Mouse (Mus musculus) heart, embryonic 10.5 days (tissue): ENCODE results near the gene Rfx8. TPM values are rescaled to one million over a fixed set of nuclear protein-coding genes. Genes with fewer than 3 reads are reported as not detected.
A peak's percentile ranks its signal among the peaks of the same experiment; 100 is the strongest.

Experiments
- DNase-seq: peaks from one replicate; pipeline ENCODE4 v3.0.0-alpha.2; 2017; ENCODE audit warnings: low spot score
- H3K27ac ChIP-seq: fragments of 300-500 bp; sonication (generic); 2 replicates; pipeline ENCODE4 v1.5.1; 2016; ENCODE audit warnings: mild to moderate bottlenecking
- H3K27me3 ChIP-seq: fragments of 300-500 bp; sonication (generic); 2 replicates; pipeline ENCODE4 v1.6.1; 2016; ENCODE audit warnings: mild to moderate bottlenecking; ENCODE audit not compliant: poor library complexity, insufficient read depth, severe bottlenecking
- H3K36me3 ChIP-seq: fragments of 300-500 bp; sonication (generic); 2 replicates; pipeline ENCODE4 v1.6.1; 2016; ENCODE audit warnings: mild to moderate bottlenecking, moderate library complexity
- H3K4me1 ChIP-seq: fragments of 300-500 bp; sonication (generic); 2 replicates; pipeline ENCODE4 v1.6.1; 2016; ENCODE audit warnings: mild to moderate bottlenecking
- H3K4me3 ChIP-seq: fragments of 300-500 bp; sonication (generic); 2 replicates; pipeline ENCODE4 v1.5.1; 2016; ENCODE audit warnings: mild to moderate bottlenecking, moderate library complexity
- H3K9me3 ChIP-seq: fragments of 300-500 bp; sonication (generic); 2 replicates; pipeline ENCODE4 v1.6.1; 2016; ENCODE audit warnings: mild to moderate bottlenecking, moderate library complexity
- WGBS: fragments of 180-500 bp; shearing (Covaris S2); methylation state at CpG from one replicate; pipeline ENCODE4 v1.1.7; 2016; 5-methylcytosine and 5-hydroxymethylcytosine counted together
- polyA plus RNA-seq: library from polyadenylated mRNA; unstranded; fragments of >200 nt; fragmentation: Nextera tagmentation; extraction: Ambion mirVana; gene quantifications from 2 replicates; pipeline ENCODE4 v1.2.1, GENCODE M21; 2016

The Rfx8 gene
- polyA plus RNA-seq, 1 experiment from 2014 or later = 0.73 TPM

DNA sequence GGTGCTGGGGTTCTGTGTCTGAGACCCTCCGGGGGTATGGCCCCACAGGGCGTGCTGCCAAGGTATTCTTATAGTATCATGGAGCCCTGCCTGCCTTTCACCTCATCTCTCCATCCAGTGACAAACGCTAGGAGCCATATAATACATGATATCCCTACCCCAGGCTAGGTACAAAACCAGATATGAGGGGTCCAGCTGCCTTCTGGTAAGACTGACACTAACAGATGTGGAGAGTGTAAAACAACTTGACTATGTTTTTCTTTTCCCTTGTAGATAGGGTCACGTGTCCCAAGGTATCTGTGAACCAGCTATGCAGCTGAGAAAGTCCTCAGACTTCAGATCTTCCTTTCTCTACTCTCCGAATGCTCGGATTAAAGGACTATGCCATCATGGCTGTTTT is 30.7 kb upstream of the Rfx8 start:
- Histone ChIP-seq H3K27ac (no peak overlapping the region), H3K27me3 (no peaks in the 10 kb centered on the region), H3K4me3 (no peak overlapping the region), H3K4me1 (peaks cover 45% of the 10 kb centered on the region), H3K9me3 (no peaks in the 10 kb centered on the region), H3K36me3 (no peaks in the 10 kb centered on the region)
- 69% methylated on average over 6 of the region's 6 CpGs for WGBS
- DNase-seq = no peak

DNA sequence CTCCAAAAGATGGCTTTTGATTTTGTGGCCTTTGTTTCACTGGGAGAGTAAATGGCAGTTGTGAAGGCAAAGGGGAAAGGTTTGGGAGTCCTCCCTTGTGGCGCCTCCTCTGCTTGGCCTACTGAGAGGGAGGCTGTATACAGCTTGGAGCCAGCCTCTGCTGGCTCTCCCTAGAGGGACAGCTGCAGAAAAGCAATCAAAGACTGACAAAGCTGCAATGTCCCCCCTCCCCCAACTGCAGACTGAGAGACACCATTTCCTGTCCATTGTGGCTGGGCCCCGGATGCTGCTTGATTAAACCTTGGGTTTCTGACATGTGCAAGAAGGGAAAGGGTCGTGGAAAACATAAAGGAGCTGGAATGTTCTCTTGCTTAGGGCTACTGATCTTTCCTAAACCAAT is 28.9 kb upstream of the Rfx8 start:
- Histone ChIP-seq H3K4me3 (no peak overlapping the region), H3K4me1 (peaks cover 47% of the 10 kb centered on the region), H3K27me3 (no peaks in the 10 kb centered on the region), H3K36me3 (no peaks in the 10 kb centered on the region), H3K9me3 (no peaks in the 10 kb centered on the region), H3K27ac (peak overlapping the region; percentile 77)
- DNase-seq = no peak
- WGBS = 13% methylated on average over 3 of the region's 3 CpGs

DNA sequence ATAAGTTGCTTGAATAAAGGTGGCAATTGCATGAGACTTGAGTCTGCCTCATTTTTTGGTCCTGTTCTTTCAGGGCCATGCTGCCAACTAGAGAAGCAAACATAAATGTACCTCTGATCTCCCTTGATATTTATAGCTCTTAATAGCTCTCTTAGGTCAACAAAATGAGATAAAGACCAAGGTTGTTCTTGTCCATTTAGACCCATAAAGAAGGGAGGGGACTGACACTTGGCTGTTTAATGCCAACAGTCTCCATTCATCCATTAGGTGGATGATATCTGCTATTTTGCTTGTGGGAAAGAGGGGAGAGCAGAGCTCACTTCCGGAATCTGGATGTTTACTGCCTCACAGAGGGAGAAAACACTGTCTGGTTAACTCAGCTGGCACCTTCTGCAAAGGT is 28.4 kb upstream of the Rfx8 start:
- H3K4me1 ChIP-seq = peaks cover 43% of the 10 kb centered on the region
- DNase-seq = no peak
- H3K36me3 ChIP-seq = no peaks in the 10 kb centered on the region
- no peaks in the 10 kb centered on the region for H3K27me3 ChIP-seq
- H3K4me3 ChIP-seq = no peak overlapping the region
- no peaks in the 10 kb centered on the region for H3K9me3 ChIP-seq
- peak overlapping the region; percentile 77 for H3K27ac ChIP-seq
- 29% methylated on average over 1 of the region's 1 CpGs for WGBS

DNA sequence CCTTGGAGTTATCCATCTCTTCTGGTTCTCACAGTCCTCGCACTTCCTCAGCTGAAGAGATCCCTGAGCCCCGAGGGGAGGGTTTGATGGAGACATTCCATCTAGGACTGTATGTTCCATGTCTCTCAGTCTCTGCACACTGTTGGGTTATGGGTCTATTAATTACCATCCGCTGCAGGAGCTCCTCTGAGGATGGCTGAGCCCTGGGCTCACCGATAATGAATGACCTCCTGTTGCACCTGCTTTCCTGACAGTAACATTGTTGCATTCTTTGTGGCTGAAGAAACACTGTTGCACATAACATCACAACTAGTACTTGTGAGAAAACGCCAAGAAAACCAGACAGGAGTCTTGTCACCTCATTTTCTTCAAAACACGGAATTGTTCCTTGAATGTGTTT is 27.9 kb upstream of the Rfx8 start:
- no peak for DNase-seq
- 82% methylated on average over 6 of the region's 6 CpGs for WGBS
- Histone ChIP-seq H3K27ac (no peak overlapping the region), H3K27me3 (no peaks in the 10 kb centered on the region), H3K4me1 (peaks cover 39% of the 10 kb centered on the region), H3K4me3 (no peak overlapping the region), H3K36me3 (no peaks in the 10 kb centered on the region), H3K9me3 (no peaks in the 10 kb centered on the region)

DNA sequence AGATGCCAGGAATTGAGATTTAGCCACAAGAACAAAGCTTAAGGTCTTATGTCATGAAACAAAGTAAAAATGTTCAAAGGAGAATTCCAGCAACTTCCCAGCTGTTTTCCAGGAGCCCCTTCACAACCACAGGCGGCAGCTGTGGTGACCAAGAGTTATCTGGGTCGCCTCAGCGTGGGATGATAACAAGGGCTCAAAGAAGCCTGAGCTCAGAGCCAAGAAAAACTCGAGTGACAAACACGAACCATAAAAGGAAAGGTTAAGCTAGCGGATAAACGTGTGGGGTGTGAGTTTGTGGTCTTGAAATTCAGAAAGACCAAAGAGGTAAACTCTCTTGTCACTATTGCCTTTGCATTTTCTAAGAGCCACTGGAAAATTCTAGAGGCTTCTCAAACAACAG is 25.7 kb upstream of the Rfx8 start:
- no peak for DNase-seq
- Histone ChIP-seq H3K27me3 (no peaks in the 10 kb centered on the region), H3K36me3 (no peaks in the 10 kb centered on the region), H3K27ac (peak overlapping the region; percentile 77), H3K9me3 (no peaks in the 10 kb centered on the region), H3K4me1 (peaks cover 38% of the 10 kb centered on the region), H3K4me3 (no peak overlapping the region)
- 7% methylated on average over 7 of the region's 7 CpGs for WGBS

DNA sequence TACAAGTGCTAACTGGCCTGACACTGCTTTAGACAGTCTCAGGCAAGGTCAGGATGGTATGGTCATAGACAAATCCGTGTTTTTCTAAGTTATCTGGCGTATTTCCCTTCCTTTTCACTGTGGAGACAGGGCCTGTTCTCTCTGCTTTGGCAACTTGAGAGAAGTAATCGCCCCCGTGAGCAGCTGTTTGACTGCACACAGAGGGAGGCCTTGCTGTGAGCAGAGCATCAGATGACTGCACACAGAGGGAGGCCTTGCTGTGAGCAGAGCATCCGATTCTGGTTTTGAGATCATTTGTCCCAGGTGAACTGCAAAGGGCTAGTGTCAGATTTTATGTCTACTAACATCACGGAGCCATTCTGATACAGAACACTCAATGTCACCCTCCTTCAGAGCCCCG is 20.2 kb upstream of the Rfx8 start:
- H3K36me3 ChIP-seq = no peaks in the 10 kb centered on the region
- 39% methylated on average over 7 of the region's 7 CpGs for WGBS
- no peak overlapping the region for H3K4me3 ChIP-seq
- H3K27ac ChIP-seq = peak overlapping the region; percentile 71
- peaks cover 24% of the 10 kb centered on the region for H3K4me1 ChIP-seq
- no peak for DNase-seq
- H3K27me3 ChIP-seq = no peaks in the 10 kb centered on the region
- no peaks in the 10 kb centered on the region for H3K9me3 ChIP-seq

DNA sequence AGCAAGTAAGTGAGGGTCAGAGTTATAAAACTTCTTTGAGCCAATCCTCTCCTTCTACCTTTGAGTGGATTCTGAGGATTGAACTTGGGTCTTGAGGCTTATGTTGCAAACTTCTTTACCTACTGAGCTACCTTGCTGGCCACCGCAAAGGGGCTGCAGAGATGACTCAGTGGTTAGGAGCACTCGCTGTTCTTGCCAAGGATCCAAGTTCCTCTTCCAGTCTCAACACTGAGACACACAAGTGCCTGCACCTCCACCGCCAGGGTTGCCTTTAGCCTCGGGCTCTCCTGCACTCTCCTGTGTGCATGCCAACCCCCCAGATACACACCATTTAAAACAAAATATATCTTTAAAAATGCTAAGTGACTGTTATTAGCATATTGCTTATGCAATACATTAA is 19.2 kb upstream of the Rfx8 start:
- Histone ChIP-seq H3K36me3 (no peaks in the 10 kb centered on the region), H3K27me3 (no peaks in the 10 kb centered on the region), H3K9me3 (no peaks in the 10 kb centered on the region), H3K4me1 (peaks cover 32% of the 10 kb centered on the region), H3K27ac (peak overlapping the region; percentile 53; the same call in 1 of the 2 replicates), H3K4me3 (no peak overlapping the region)
- no peak for DNase-seq
- WGBS = 68% methylated on average over 4 of the region's 4 CpGs

DNA sequence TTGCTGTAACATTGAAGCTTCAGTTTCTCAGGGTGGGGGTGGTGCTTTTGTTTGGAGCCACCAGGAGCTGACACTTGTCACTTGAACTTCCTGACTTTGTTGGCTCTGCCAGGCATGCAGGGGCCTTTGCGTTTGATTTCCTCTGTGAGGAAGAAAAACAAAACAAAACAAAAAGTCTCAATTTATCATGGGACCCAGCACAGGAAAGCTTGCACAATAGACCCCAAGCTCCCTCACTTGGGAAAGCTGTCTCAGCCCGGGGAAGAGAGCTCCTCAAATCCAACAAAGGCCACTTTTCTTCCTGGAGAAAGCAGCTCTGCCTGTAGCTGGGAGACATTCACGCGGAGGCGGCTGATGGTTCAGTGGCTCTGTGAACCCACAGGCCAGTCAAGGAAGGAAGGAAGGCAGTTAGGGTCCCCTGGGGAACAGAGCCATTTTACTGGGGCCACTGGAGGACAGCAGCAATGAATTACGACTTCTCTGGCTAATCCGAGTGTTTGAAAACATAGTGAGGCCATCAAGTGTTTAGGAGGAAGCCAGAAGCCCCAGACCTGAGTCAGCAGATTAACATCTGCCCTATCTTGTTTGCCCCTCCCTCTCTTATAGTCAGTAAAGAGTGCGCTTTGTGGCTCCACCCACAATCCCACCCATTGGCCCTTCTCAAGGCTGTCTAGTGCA is 15.3 kb upstream of the Rfx8 start:
- Histone ChIP-seq H3K4me3 (0 out of 2 replicates have a peak overlapping the region, but pooled peaks have one; percentile 5), H3K27me3 (no peaks in the 10 kb centered on the region), H3K36me3 (no peaks in the 10 kb centered on the region), H3K27ac (peak overlapping the region; percentile 89), H3K9me3 (no peaks in the 10 kb centered on the region), H3K4me1 (peaks cover 42% of the 10 kb centered on the region)
- DNase-seq = no peak
- 29% methylated on average over 8 of the region's 8 CpGs for WGBS

DNA sequence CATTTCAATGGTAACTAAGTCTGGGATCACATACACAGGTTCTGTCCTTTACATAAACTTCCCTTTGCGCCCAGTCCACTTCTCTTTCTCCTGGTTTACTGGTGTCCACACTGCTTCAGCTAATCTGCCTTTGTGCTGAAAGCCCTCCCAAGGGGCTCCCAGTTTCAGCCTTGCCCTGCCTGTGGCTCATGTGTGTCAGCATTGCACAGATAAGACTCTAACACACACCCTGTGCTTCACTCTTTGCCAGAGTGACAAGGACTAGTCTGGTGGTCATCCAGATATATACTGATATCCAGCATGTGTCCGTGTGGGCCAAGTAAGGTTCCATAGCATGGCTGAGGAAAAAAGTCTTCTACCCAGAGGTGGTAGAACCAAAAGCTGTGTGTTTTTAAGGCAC is 14.7 kb upstream of the Rfx8 start:
- no peaks in the 10 kb centered on the region for H3K27me3 ChIP-seq
- H3K4me3 ChIP-seq = no peak overlapping the region
- no peaks in the 10 kb centered on the region for H3K9me3 ChIP-seq
- peak; percentile 80 for DNase-seq
- H3K27ac ChIP-seq = peak overlapping the region; percentile 89
- 29% methylated on average over 2 of the region's 2 CpGs for WGBS
- H3K36me3 ChIP-seq = no peaks in the 10 kb centered on the region
- H3K4me1 ChIP-seq = peaks cover 42% of the 10 kb centered on the region

DNA sequence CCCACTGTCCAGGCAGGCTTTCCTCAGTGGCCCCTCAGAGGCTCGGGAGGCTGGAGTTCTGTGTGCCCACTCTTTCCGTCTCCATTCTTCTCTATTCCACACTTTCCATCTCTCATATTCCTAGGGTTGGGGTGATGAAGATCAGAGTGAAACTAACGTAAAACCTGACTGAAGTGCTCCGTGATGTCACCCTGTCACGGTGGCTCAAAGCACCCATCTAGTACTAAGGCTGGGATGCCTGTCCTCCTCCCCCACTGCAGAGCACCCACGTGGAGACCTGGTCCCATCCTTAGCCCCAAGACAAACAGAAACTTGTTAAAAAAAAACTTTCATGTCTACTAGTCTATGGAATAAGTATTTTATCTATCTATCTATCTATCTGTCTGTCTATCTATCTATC is 14.1 kb upstream of the Rfx8 start:
- H3K27me3 ChIP-seq = no peaks in the 10 kb centered on the region
- 82% methylated on average over 6 of the region's 6 CpGs for WGBS
- H3K27ac ChIP-seq = peak overlapping the region; percentile 89
- no peak for DNase-seq
- H3K9me3 ChIP-seq = no peaks in the 10 kb centered on the region
- H3K4me3 ChIP-seq = no peak overlapping the region
- H3K36me3 ChIP-seq = no peaks in the 10 kb centered on the region
- peaks cover 37% of the 10 kb centered on the region for H3K4me1 ChIP-seq

DNA sequence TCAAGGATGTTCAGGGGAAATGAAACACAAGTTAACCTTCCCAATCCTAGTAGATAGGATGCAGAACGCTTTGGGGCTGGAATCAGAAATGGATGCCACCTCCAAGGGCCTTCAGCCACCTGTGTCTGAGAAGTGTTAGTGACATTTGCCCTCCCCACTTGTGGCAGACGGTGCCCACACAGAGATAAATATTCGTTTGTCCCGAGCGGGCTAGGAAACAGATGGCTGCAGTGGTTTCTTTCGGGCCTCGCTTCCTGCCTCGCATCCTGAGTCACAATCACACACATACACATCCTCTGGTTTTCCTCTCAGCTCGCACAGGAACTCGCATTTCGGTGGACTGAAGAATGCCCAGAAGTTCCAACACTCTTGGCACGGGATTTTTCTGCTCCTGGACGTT is 13.5 kb upstream of the Rfx8 start:
- Histone ChIP-seq H3K27me3 (no peaks in the 10 kb centered on the region), H3K9me3 (no peaks in the 10 kb centered on the region), H3K27ac (peak overlapping the region; percentile 89), H3K4me1 (peaks cover 35% of the 10 kb centered on the region), H3K4me3 (no peak overlapping the region), H3K36me3 (no peaks in the 10 kb centered on the region)
- 60% methylated on average over 13 of the region's 13 CpGs for WGBS
- DNase-seq = no peak

DNA sequence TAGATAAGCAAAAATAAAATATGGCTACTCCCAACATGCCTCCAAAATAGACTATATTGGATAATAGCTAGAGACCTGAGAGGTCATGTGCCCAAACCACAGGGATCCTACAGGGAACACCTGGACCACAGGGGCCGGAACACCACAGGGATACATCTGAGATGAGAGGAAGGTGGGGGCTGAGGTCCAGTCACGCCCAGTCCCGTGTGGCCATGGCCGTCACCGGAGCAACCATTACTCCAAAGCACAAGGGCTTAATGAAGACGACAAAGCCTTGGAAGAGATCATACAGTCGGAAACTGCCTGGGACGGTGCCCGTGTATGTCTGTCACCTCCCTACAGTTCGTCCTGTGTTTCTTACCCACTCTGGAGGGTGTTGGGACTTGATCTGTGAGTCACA is 13.1 kb upstream of the Rfx8 start:
- no peak for DNase-seq
- Histone ChIP-seq H3K9me3 (no peaks in the 10 kb centered on the region), H3K36me3 (no peaks in the 10 kb centered on the region), H3K27me3 (no peaks in the 10 kb centered on the region), H3K27ac (peak overlapping the region; percentile 89), H3K4me3 (no peak overlapping the region), H3K4me1 (peaks cover 35% of the 10 kb centered on the region)
- 90% methylated on average over 10 of the region's 10 CpGs for WGBS

DNA sequence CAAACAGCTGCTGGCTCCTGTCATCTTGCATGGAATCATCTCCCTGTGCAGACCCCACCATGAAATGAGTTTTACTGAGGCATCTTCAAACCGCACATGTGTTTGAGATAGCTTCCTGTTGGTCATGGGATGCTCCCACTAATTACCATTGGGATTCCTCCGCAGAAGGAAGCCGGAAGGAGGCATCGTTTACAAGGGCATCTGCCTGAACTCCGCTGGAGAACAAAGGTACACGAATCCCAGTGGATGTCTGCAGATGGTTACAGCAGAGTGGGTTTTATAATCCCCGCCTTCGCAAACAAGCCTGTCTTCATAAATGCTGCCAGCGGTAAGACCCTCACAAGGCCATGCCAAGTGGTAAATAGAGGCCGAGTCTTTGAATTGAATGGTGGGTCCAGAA is 11.3 kb upstream of the Rfx8 start:
- peak overlapping the region; percentile 7; the same call in 1 of the 2 replicates for H3K27ac ChIP-seq
- no peak overlapping the region for H3K4me3 ChIP-seq
- H3K36me3 ChIP-seq = no peaks in the 10 kb centered on the region
- 83% methylated on average over 10 of the region's 10 CpGs for WGBS
- H3K4me1 ChIP-seq = peaks cover 35% of the 10 kb centered on the region
- no peak for DNase-seq
- no peaks in the 10 kb centered on the region for H3K27me3 ChIP-seq
- no peaks in the 10 kb centered on the region for H3K9me3 ChIP-seq

DNA sequence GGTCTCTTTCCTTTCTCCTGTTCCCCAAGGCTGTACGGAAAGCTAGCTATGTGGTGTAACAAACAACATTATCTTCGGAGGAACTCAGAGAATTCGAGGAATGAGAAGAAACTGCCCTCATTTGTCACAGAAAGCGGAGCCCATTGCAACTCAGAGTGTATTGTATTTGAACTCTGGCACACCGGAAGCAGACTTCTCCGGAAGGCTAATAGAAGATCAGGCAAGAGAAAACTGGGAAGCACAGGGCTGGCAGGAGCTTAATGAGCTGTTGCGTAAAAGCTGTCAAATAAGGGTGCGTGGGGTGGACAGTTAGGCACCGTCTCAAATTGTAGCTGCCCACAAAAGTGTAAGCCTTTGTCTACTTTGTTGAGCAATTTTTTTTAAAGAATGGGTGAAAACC is 10.7 kb upstream of the Rfx8 start:
- no peak for DNase-seq
- Histone ChIP-seq H3K27me3 (no peaks in the 10 kb centered on the region), H3K4me3 (no peak overlapping the region), H3K27ac (peak overlapping the region; percentile 59), H3K36me3 (no peaks in the 10 kb centered on the region), H3K9me3 (no peaks in the 10 kb centered on the region), H3K4me1 (peaks cover 35% of the 10 kb centered on the region)
- WGBS = 19% methylated on average over 9 of the region's 9 CpGs
